Comparison of ENCODE assay signal across 20 mouse cellular contexts in the genomic region with DNA sequence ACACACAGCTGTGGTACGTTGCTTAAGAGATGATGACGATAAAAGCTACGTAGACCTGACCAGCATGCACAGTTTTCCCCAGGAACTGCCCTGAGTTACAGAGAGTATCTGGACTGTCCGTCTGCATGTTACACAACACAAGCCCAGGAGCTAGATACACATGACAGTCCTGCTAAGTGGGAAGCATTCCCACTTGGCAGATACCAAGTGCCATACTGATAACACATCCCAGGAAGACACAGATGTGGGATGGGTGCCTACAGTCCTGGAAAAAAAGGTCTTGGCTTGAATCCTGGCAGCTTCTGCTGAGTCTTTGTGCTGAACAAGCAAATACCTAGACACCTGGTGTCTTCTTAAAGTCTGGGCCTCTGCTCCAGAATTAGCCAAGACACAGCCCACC.
DNase-seq lines count a peak whose midpoint lies in the region; ATAC-seq and TF ChIP-seq lines count a peak whose summit lies in the region.
"Had no signal": no experiment of that assay in that cellular context is flagged by ENCODE, and none has a peak within 500 bp of the region (broad histone marks: within the 10 kb centered on the region; RNA-seq: fewer than 3 reads in every experiment).

No protein-coding gene starts in this region.

- TF ChIP-seq CTCF in olfactory bulb, adult 2 months (IDR thresholded peaks at IDR 0.05; ENCODE audit: insufficient read depth, low read depth, low read length): no peak

- WGBS in neural tube, embryonic 11.5 days: 92% methylated on average over 4 of the region's 4 CpGs
- 78% methylated on average over 4 of the region's 4 CpGs for WGBS in neural tube, embryonic 15.5 days
- WGBS in olfactory bulb, adult 2 months: 93% methylated on average over 4 of the region's 4 CpGs

- no peaks in the 10 kb centered on the region for H3K36me3 ChIP-seq in neural tube, embryonic 11.5 days (ENCODE audit: control insufficient read depth, insufficient read depth, low read length)
- no peaks in the 10 kb centered on the region for H3K36me3 ChIP-seq in neural tube, embryonic 15.5 days
- H3K36me3 ChIP-seq: forebrain, embryonic 15.5 days; heart, embryonic 12.5 days had no signal

- no peaks in the 10 kb centered on the region; the same call in 1 of the 2 replicates for H3K27me3 ChIP-seq in neural tube, embryonic 11.5 days (ENCODE audit: control insufficient read depth, insufficient read depth, low read length)
- peaks cover 9% of the 10 kb centered on the region; the same call in 1 of the 2 replicates for H3K27me3 ChIP-seq in neural tube, embryonic 15.5 days (replicated peaks)
- H3K27me3 ChIP-seq: embryonic facial prominence, embryonic 15.5 days; forebrain, embryonic 15.5 days; heart, embryonic 12.5 days had no signal

- TF ChIP-seq POLR2A in olfactory bulb, adult 2 months (IDR thresholded peaks at IDR 0.05; ENCODE audit: insufficient read depth, low read depth, low read length): no peak

- no peak overlapping the region for H3K9ac ChIP-seq in neural tube, embryonic 11.5 days (ENCODE audit: low read length)
- H3K9ac ChIP-seq in neural tube, embryonic 15.5 days (replicated peaks): no peak overlapping the region
- H3K9ac ChIP-seq: embryonic facial prominence, embryonic 15.5 days; forebrain, embryonic 15.5 days; heart, embryonic 12.5 days; hindbrain, embryonic 14.5 days had no signal

- H3K4me3 ChIP-seq in neural tube, embryonic 11.5 days (ENCODE audit: low read depth, low read length): no peak overlapping the region
- H3K4me3 ChIP-seq in neural tube, embryonic 15.5 days (replicated peaks): no peak overlapping the region
- H3K4me3 ChIP-seq in olfactory bulb, adult 2 months (ENCODE audit: insufficient read depth, low read depth, low read length): no peak overlapping the region
- H3K4me3 ChIP-seq: embryonic facial prominence, embryonic 15.5 days; erythroblast, embryonic 14.5 days; forebrain, embryonic 10.5 days; forebrain, embryonic 15.5 days; gastrocnemius, adult 2 months; heart, embryonic 12.5 days; hindbrain, embryonic 10.5 days had no signal

- H3K4me1 ChIP-seq in neural tube, embryonic 11.5 days (ENCODE audit: control insufficient read depth, insufficient read depth, low read length): no peaks in the 10 kb centered on the region
- no peaks in the 10 kb centered on the region for H3K4me1 ChIP-seq in neural tube, embryonic 15.5 days
- no peaks in the 10 kb centered on the region for H3K4me1 ChIP-seq in olfactory bulb, adult 2 months (ENCODE audit: control insufficient read depth, insufficient read depth, low read length)
- H3K4me1 ChIP-seq: embryonic facial prominence, embryonic 15.5 days; forebrain, embryonic 10.5 days; forebrain, embryonic 15.5 days; heart, embryonic 12.5 days; hindbrain, embryonic 10.5 days had no signal

- no peak overlapping the region for H3K27ac ChIP-seq in neural tube, embryonic 11.5 days (ENCODE audit: low read depth, low read length)
- H3K27ac ChIP-seq in neural tube, embryonic 15.5 days (replicated peaks): no peak overlapping the region
- H3K27ac ChIP-seq in olfactory bulb, adult 2 months (ENCODE audit: insufficient read depth, low read depth, low read length): peak overlapping the region; percentile 14; the same call in 1 of the 2 replicates
- H3K27ac ChIP-seq: embryonic facial prominence, embryonic 15.5 days; forebrain, embryonic 10.5 days; forebrain, embryonic 15.5 days; gastrocnemius, adult 2 months; hindbrain, embryonic 10.5 days; hindbrain, embryonic 14.5 days had no signal

- no peak overlapping the region for H3K4me2 ChIP-seq in neural tube, embryonic 11.5 days (ENCODE audit: low read depth)
- H3K4me2 ChIP-seq in neural tube, embryonic 15.5 days: no peak overlapping the region
- H3K4me2 ChIP-seq: embryonic facial prominence, embryonic 15.5 days; forebrain, embryonic 15.5 days; heart, embryonic 12.5 days; hindbrain, embryonic 14.5 days had no signal

- ATAC-seq in frontal cortex, adult (ENCODE audit: low TSS enrichment): peak; percentile 50
- no peak for ATAC-seq in neural tube, embryonic 11.5 days (ENCODE audit: insufficient read depth, low FRiP score, low TSS enrichment)
- no peak for ATAC-seq in neural tube, embryonic 15.5 days (ENCODE audit: low FRiP score)
- ATAC-seq: forebrain, embryonic 15.5 days had no signal

- DNase-seq in frontal cortex, postnatal 14 days (ENCODE audit: low spot score in 2 of 2): no peak
- peak; percentile 4 for DNase-seq in neural tube, embryonic 11.5 days (ENCODE audit: low spot score)
- DNase-seq in urinary bladder, postnatal 36 days (ENCODE audit: low spot score in 2 of 2): no peak
- DNase-seq: adrenal gland, adult 2 months; adrenal gland, postnatal 25 days; cerebellum, adult 11 months; cerebellum, adult 9-10 months; embryo, embryonic 11 days; gastrocnemius, adult 2 months; gastrocnemius, postnatal 25 days had no signal

- H3K9me3 ChIP-seq in neural tube, embryonic 11.5 days (ENCODE audit: control insufficient read depth, low read length): no peaks in the 10 kb centered on the region
- H3K9me3 ChIP-seq in neural tube, embryonic 15.5 days (replicated peaks): no peaks in the 10 kb centered on the region
- H3K9me3 ChIP-seq: embryonic facial prominence, embryonic 15.5 days; forebrain, embryonic 10.5 days; forebrain, embryonic 15.5 days; heart, embryonic 12.5 days; hindbrain, embryonic 10.5 days had no signal
